Mouse (Mus musculus) ES-Bruce4 (cell line): Measurements from ENCODE around the gene Ubash3a. TPM values are rescaled to one million over a fixed set of nuclear protein-coding genes. Genes with fewer than 3 reads are reported as not detected.

Experiments used
- H3K27ac ChIP-seq: 2 replicates; pipeline ENCODE4 v1.5.1; 2012; ENCODE audit warnings: low read length, inconsistent platforms; ENCODE audit not compliant: insufficient read depth
- H3K27me3 ChIP-seq: 2 replicates; pipeline ENCODE4 v1.6.1; 2012; ENCODE audit warnings: mild to moderate bottlenecking, low read length, inconsistent platforms; ENCODE audit not compliant: control insufficient read depth, poor library complexity, insufficient read depth, severe bottlenecking
- H3K36me3 ChIP-seq: 2 replicates; pipeline ENCODE4 v1.6.1; 2012; ENCODE audit warnings: inconsistent platforms, mild to moderate bottlenecking, low read length, moderate library complexity; ENCODE audit not compliant: control insufficient read depth, poor library complexity, insufficient read depth, severe bottlenecking
- H3K4me1 ChIP-seq: one replicate; pipeline ENCODE4 v1.8.1; 2011; ENCODE audit warnings: low read length; ENCODE audit not compliant: control insufficient read depth, insufficient read depth
- H3K4me3 ChIP-seq: 2 replicates; pipeline ENCODE4 v1.5.1; 2011; ENCODE audit warnings: low read depth, mild to moderate bottlenecking, low read length
- H3K9ac ChIP-seq: 2 replicates; pipeline ENCODE4 v1.6.1; 2012; ENCODE audit warnings: low read depth, mild to moderate bottlenecking, inconsistent platforms; ENCODE audit not compliant: poor library complexity, severe bottlenecking
- H3K9me3 ChIP-seq: replicated peaks from 2 replicates; pipeline ENCODE4 v1.6.1; 2012; ENCODE audit warnings: mild to moderate bottlenecking, low read length, inconsistent platforms; ENCODE audit not compliant: control insufficient read depth, poor library complexity, insufficient read depth, severe bottlenecking
- CTCF ChIP-seq: IDR thresholded peaks from one replicate; pipeline ENCODE4 v1.8.1; 2011; ENCODE audit warnings: low read depth, low read length
- EP300 ChIP-seq: IDR thresholded peaks from 2 replicates; pipeline ENCODE4 v1.6.1; 2011; ENCODE audit warnings: low read depth, low read length; ENCODE audit not compliant: insufficient read depth
- POLR2A ChIP-seq: IDR thresholded peaks from one replicate; pipeline ENCODE4 v1.8.1; 2011; ENCODE audit warnings: low read length; ENCODE audit not compliant: insufficient read depth
- polyA plus RNA-seq: library from polyadenylated mRNA; stranded (reverse); fragments of >200 nt; gene quantifications from 2 replicates; pipeline ENCODE4 v1.2.4, GENCODE M21; 2011; ENCODE audit warnings: low read depth; ENCODE audit not compliant: missing spikeins, insufficient read depth, insufficient read length

Ubash3a gene
- polyA plus RNA-seq, 1 experiment: 3.5 TPM

DNA sequence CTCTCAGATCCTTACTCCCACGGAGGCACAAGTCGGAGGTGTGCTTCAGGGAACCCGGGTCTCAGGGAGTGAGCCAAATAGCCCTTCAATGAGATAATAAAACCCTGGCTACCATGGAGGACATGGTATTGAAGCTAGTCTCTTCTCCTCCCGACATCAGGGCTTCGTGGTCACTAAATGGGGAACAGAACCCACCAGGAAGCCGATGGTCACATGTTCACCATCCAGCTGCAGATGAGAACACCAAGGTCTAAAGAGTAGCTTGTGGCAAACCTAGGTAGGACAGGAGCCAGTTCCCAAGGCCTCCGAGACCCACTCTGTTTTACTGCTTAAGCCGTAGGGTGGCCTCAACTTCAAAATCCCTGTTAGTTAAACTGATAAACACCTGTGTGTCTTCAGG is 981 bp downstream of the Ubash3a start:
- H3K4me1 ChIP-seq: no peaks in the 10 kb centered on the region

GRCm38 (mm10) chr17:31209376-31209930 is 1.8 kb downstream of the Ubash3a start:
- no peaks in the 10 kb centered on the region for H3K27me3 ChIP-seq
- H3K9ac ChIP-seq: no peak overlapping the region
- TF ChIP-seq CTCF (no peak), EP300 (no peak), POLR2A (no peak)
- H3K4me1 ChIP-seq: no peaks in the 10 kb centered on the region
- no peaks in the 10 kb centered on the region for H3K36me3 ChIP-seq
- H3K27ac ChIP-seq: no peak overlapping the region
- H3K9me3 ChIP-seq: no peaks in the 10 kb centered on the region
- H3K4me3 ChIP-seq: no peak overlapping the region

More for the DNA sequence above, 981 bp downstream of the Ubash3a start:
- TF ChIP-seq CTCF: no peak
- Histone ChIP-seq H3K27ac (no peak overlapping the region), H3K4me3 (no peak overlapping the region), H3K36me3 (no peaks in the 10 kb centered on the region), H3K27me3 (no peaks in the 10 kb centered on the region), H3K9me3 (no peaks in the 10 kb centered on the region), H3K9ac (no peak overlapping the region)

- Histone ChIP-seq H3K4me1 (no peaks in the 10 kb centered on the region), H3K27ac (no peak overlapping the region), H3K4me3 (no peak overlapping the region), H3K9ac (no peak overlapping the region), H3K9me3 (no peaks in the 10 kb centered on the region), H3K36me3 (no peaks in the 10 kb centered on the region), H3K27me3 (no peaks in the 10 kb centered on the region)
- no peak for TF ChIP-seq EP300
- TF ChIP-seq POLR2A: no peak
- no peak for TF ChIP-seq CTCF
Observed at GRCm38 (mm10) chr17:31210299-31210698, 2.6 kb downstream of the Ubash3a start.

DNA sequence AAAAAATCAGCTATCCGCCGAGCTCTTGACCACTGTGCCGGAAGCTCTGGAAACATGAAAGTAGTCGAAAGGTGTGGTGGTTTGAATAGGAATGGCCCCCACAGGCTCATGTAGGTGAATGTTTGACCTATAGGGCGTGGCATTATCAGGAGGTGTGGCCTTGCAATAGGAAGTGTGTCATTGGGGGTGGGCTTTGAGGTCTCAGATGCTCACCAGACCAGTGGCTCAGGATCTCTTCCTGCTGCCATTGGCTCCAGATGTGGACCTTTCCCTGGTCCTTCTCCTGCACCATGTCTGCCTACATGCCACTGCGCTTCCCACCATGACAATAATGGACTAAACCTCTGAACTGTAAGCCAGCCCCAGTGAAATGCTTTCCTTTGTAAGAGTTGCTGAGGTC is 4.2 kb downstream of the Ubash3a start:
- Histone ChIP-seq H3K9ac (no peak overlapping the region), H3K27ac (no peak overlapping the region), H3K4me1 (peaks cover 1% of the 10 kb centered on the region), H3K27me3 (no peaks in the 10 kb centered on the region), H3K4me3 (peak overlapping the region; percentile 77), H3K36me3 (no peaks in the 10 kb centered on the region), H3K9me3 (no peaks in the 10 kb centered on the region)
- TF ChIP-seq POLR2A: peak; percentile 74
- no peak for TF ChIP-seq EP300
- no peak for TF ChIP-seq CTCF

- Histone ChIP-seq H3K36me3 (no peaks in the 10 kb centered on the region), H3K9ac (no peak overlapping the region), H3K4me3 (no peak overlapping the region), H3K9me3 (no peaks in the 10 kb centered on the region), H3K27me3 (no peaks in the 10 kb centered on the region), H3K4me1 (peaks cover 1% of the 10 kb centered on the region), H3K27ac (no peak overlapping the region)
- TF ChIP-seq EP300: no peak
- no peak for TF ChIP-seq CTCF
- TF ChIP-seq POLR2A: no peak
Observed at GRCm38 (mm10) chr17:31216068-31216955, 8.6 kb downstream of the Ubash3a start.

GRCm38 (mm10) chr17:31222810-31223310 is 15.2 kb downstream of the Ubash3a start:
- TF ChIP-seq EP300 (no peak), POLR2A (no peak), CTCF (no peak)
- H3K36me3 ChIP-seq: no peaks in the 10 kb centered on the region
- H3K9ac ChIP-seq: no peak overlapping the region

More at GRCm38 (mm10) chr17:31222810-31223310, 15.2 kb downstream of the Ubash3a start:
- Histone ChIP-seq H3K4me1 (no peaks in the 10 kb centered on the region), H3K27ac (no peak overlapping the region), H3K4me3 (no peak overlapping the region), H3K27me3 (no peaks in the 10 kb centered on the region), H3K9me3 (no peaks in the 10 kb centered on the region)
